Mouse (Mus musculus) lung, postnatal 0 days (tissue): Measurements from ENCODE around the gene Pdzd8. TPM values are rescaled to one million over a fixed set of nuclear protein-coding genes. Genes with fewer than 3 reads are reported as not detected.

ENCODE experiments used
- ATAC-seq: fragments of 200-750 bp; cut with Nextera tagmentation; 2 replicates; pipeline ENCODE4 v1.8.0; 2017; ENCODE audit warnings: moderate library complexity
- DNase-seq: peaks from one replicate; pipeline ENCODE4 v3.0.0-alpha.2; 2016; ENCODE audit warnings: low spot score
- H3K27ac ChIP-seq: fragments of 300-500 bp; sonication (generic); 2 replicates; pipeline ENCODE4 v1.5.1; 2014; ENCODE audit warnings: antibody characterized with exemption, mild to moderate bottlenecking, low read length, mixed read lengths
- H3K27me3 ChIP-seq: fragments of 300-500 bp; sonication (generic); replicated peaks from 2 replicates; pipeline ENCODE4 v1.6.1; 2014; ENCODE audit warnings: low read length, mixed read lengths; ENCODE audit not compliant: insufficient read depth
- H3K36me3 ChIP-seq: fragments of 300-500 bp; sonication (generic); 2 replicates; pipeline ENCODE4 v1.6.1; 2014; ENCODE audit warnings: low read length, mixed read lengths; ENCODE audit not compliant: insufficient read depth
- H3K4me1 ChIP-seq: fragments of 300-500 bp; sonication (generic); 2 replicates; pipeline ENCODE4 v1.6.1; 2014; ENCODE audit warnings: antibody characterized with exemption, low read depth, low read length, mixed read lengths; ENCODE audit not compliant: insufficient read depth
- H3K4me2 ChIP-seq: fragments of 300-500 bp; sonication (generic); replicated peaks from 2 replicates; pipeline ENCODE4 v1.6.1; 2014; ENCODE audit warnings: low read depth, mild to moderate bottlenecking, low read length, moderate library complexity, mixed read lengths
- H3K4me3 ChIP-seq: fragments of 300-500 bp; sonication (generic); 2 replicates; pipeline ENCODE4 v1.5.1; 2014; ENCODE audit warnings: low read depth, low read length
- H3K9ac ChIP-seq: fragments of 300-500 bp; sonication (generic); replicated peaks from 2 replicates; pipeline ENCODE4 v1.6.1; 2014; ENCODE audit warnings: low read depth, mild to moderate bottlenecking
- H3K9me3 ChIP-seq: fragments of 300-500 bp; sonication (generic); 2 replicates; pipeline ENCODE4 v1.6.1; 2016; ENCODE audit warnings: low read length, mixed read lengths
- CTCF ChIP-seq: IDR thresholded peaks from 2 replicates; pipeline ENCODE4 v1.5.1; 2016; ENCODE audit warnings: antibody characterized with exemption, mild to moderate bottlenecking
- EP300 ChIP-seq: IDR thresholded peaks from 2 replicates; pipeline ENCODE4 v1.6.1; 2016; ENCODE audit warnings: antibody characterized with exemption, mild to moderate bottlenecking, control low read depth
- WGBS: fragments of 180-500 bp; shearing (Covaris S2); extraction: QIAGEN DNeasy Blood & Tissue Kit; methylation state at CpG from one replicate; pipeline ENCODE4 v1.1.7; 2014; 5-methylcytosine and 5-hydroxymethylcytosine counted together
- polyA plus RNA-seq: library from polyadenylated mRNA; unstranded; fragments of >200 nt; fragmentation: Nextera tagmentation; extraction: Ambion mirVana; gene quantifications from 2 replicates; pipeline ENCODE4 v1.2.1, GENCODE M21; 2015

Pdzd8 gene
- polyA plus RNA-seq, 1 experiment from 2014 or later = 6.3 TPM

GRCm38 (mm10) chr19:59273190-59273589 is 72.4 kb downstream of the Pdzd8 start:
- no peaks in the 10 kb centered on the region for H3K36me3 ChIP-seq
- no peak overlapping the region for H3K27ac ChIP-seq
- no peaks in the 10 kb centered on the region for H3K27me3 ChIP-seq
- no peaks in the 10 kb centered on the region for H3K9me3 ChIP-seq
- no peaks in the 10 kb centered on the region for H3K4me1 ChIP-seq
- H3K4me3 ChIP-seq = no peak overlapping the region
- WGBS = 84% methylated on average over 7 of the region's 7 CpGs
- DNase-seq (no peak), ATAC-seq (no peak)
- H3K9ac ChIP-seq = no peak overlapping the region
- no peak overlapping the region for H3K4me2 ChIP-seq
- TF ChIP-seq CTCF = no peak
- TF ChIP-seq EP300 = no peak

- Histone ChIP-seq H3K4me3 (no peak overlapping the region), H3K4me2 (no peak overlapping the region), H3K27ac (no peak overlapping the region), H3K36me3 (no peaks in the 10 kb centered on the region), H3K27me3 (no peaks in the 10 kb centered on the region; the same call in 1 of the 2 replicates), H3K9ac (no peak overlapping the region), H3K9me3 (no peaks in the 10 kb centered on the region), H3K4me1 (no peaks in the 10 kb centered on the region)
- TF ChIP-seq CTCF = no peak
- TF ChIP-seq EP300 = no peak
- ATAC-seq = no peak
- 29% methylated on average over 5 of the region's 5 CpGs for WGBS
- DNase-seq = no peak
These were observed 78.1 kb downstream of the Pdzd8 start for GRCm38 (mm10) chr19:59267417-59267963.

GRCm38 (mm10) chr19:59265907-59266306 is 79.7 kb downstream of the Pdzd8 start:
- 68% methylated on average over 6 of the region's 6 CpGs for WGBS
- no peak overlapping the region for H3K27ac ChIP-seq
- H3K27me3 ChIP-seq = peaks cover 4% of the 10 kb centered on the region; the same call in 1 of the 2 replicates
- no peak overlapping the region for H3K9ac ChIP-seq
- no peaks in the 10 kb centered on the region for H3K9me3 ChIP-seq
- no peaks in the 10 kb centered on the region for H3K36me3 ChIP-seq
- no peak overlapping the region for H3K4me3 ChIP-seq
- no peak overlapping the region for H3K4me2 ChIP-seq
- no peak for TF ChIP-seq CTCF
- no peak for TF ChIP-seq EP300
- no peak for DNase-seq
- no peak for ATAC-seq
- no peaks in the 10 kb centered on the region for H3K4me1 ChIP-seq

- Histone ChIP-seq H3K36me3 (no peaks in the 10 kb centered on the region), H3K27ac (no peak overlapping the region), H3K27me3 (peaks cover 11% of the 10 kb centered on the region; the same call in 1 of the 2 replicates), H3K4me2 (no peak overlapping the region), H3K9ac (no peak overlapping the region), H3K4me3 (no peak overlapping the region), H3K9me3 (no peaks in the 10 kb centered on the region), H3K4me1 (no peaks in the 10 kb centered on the region)
- DNase-seq (no peak), ATAC-seq (no peak)
- WGBS = 82% methylated on average over 9 of the region's 9 CpGs
- TF ChIP-seq EP300 = no peak
- TF ChIP-seq CTCF = no peak
These were observed 80.6 kb downstream of the Pdzd8 start for GRCm38 (mm10) chr19:59264838-59265532.

- H3K27me3 ChIP-seq = peaks cover 11% of the 10 kb centered on the region; the same call in 1 of the 2 replicates
- H3K4me1 ChIP-seq = no peaks in the 10 kb centered on the region
- H3K27ac ChIP-seq = no peak overlapping the region
- 81% methylated on average over 9 of the region's 9 CpGs for WGBS
- H3K4me2 ChIP-seq = no peak overlapping the region
- H3K36me3 ChIP-seq = no peaks in the 10 kb centered on the region
- no peak for ATAC-seq
- no peak overlapping the region for H3K9ac ChIP-seq
- no peak overlapping the region for H3K4me3 ChIP-seq
- H3K9me3 ChIP-seq = no peaks in the 10 kb centered on the region
- no peak for DNase-seq
- no peak for TF ChIP-seq CTCF
- TF ChIP-seq EP300 = no peak
These were observed 82.4 kb downstream of the Pdzd8 start for GRCm38 (mm10) chr19:59263171-59263570.

- TF ChIP-seq CTCF = no peak
- TF ChIP-seq EP300 = no peak
- Histone ChIP-seq H3K4me2 (no peak overlapping the region), H3K27ac (no peak overlapping the region), H3K36me3 (no peaks in the 10 kb centered on the region), H3K4me3 (no peak overlapping the region), H3K4me1 (no peaks in the 10 kb centered on the region), H3K9me3 (no peaks in the 10 kb centered on the region), H3K9ac (no peak overlapping the region), H3K27me3 (peaks cover 11% of the 10 kb centered on the region; the same call in 1 of the 2 replicates)
- 33% methylated on average over 7 of the region's 7 CpGs for WGBS
- ATAC-seq (no peak), DNase-seq (no peak)
These were observed 84.0 kb downstream of the Pdzd8 start for GRCm38 (mm10) chr19:59261604-59262003.
